Mouse (Mus musculus) myocyte (in vitro differentiated cells): ENCODE measurements around the gene Emc3.

Experiments used
- CEBPB ChIP-seq: IDR thresholded peaks from 2 replicates; pipeline ENCODE4 v1.6.1; 2011; ENCODE audit warnings: mild to moderate bottlenecking, moderate library complexity; ENCODE audit not compliant: poor library complexity, insufficient read depth, severe bottlenecking
- E2F4 ChIP-seq: IDR thresholded peaks from one replicate; pipeline ENCODE4 v1.6.1; 2011; ENCODE audit warnings: mild to moderate bottlenecking, control low read depth, moderate library complexity; ENCODE audit not compliant: insufficient read depth
- MAX ChIP-seq: IDR thresholded peaks from one replicate; pipeline ENCODE4 v1.6.1; 2011; ENCODE audit warnings: low read depth, mild to moderate bottlenecking, control low read depth
- MYOG ChIP-seq, 3 experiments: IDR thresholded peaks; one replicate each; pipeline ENCODE4 v1.6.1; 2011; ENCODE audit warnings: control low read depth in 2 of 3, low read depth in 2 of 3, mild to moderate bottlenecking in 2 of 3; ENCODE audit not compliant: insufficient read length in 2 of 3, control insufficient read depth in 1 of 3, insufficient read depth in 1 of 3
- POLR2A ChIP-seq: IDR thresholded peaks from one replicate; pipeline ENCODE4 v1.6.1; 2011; ENCODE audit warnings: low read depth, mild to moderate bottlenecking, control low read depth, moderate library complexity; ENCODE audit not compliant: insufficient read length
- POLR2AphosphoS2 ChIP-seq: IDR thresholded peaks from one replicate; pipeline ENCODE4 v1.6.1; 2011; ENCODE audit warnings: low read depth, control low read depth; ENCODE audit not compliant: insufficient read length
- REST ChIP-seq: IDR thresholded peaks from one replicate; pipeline ENCODE4 v1.6.1; 2011; ENCODE audit warnings: mild to moderate bottlenecking, control low read depth, moderate library complexity; ENCODE audit not compliant: insufficient read depth, insufficient read length
- SRF ChIP-seq: IDR thresholded peaks from one replicate; pipeline ENCODE4 v1.6.1; 2011; ENCODE audit warnings: low read depth; ENCODE audit not compliant: control insufficient read depth, insufficient read length
- USF1 ChIP-seq: IDR thresholded peaks from one replicate; pipeline ENCODE4 v1.6.1; 2011; ENCODE audit warnings: low read depth, mild to moderate bottlenecking, control low read depth, moderate library complexity

GRCm38 (mm10) chr6:113473246-113473645, 58.2 kb downstream of the Emc3 start:
- TF ChIP-seq POLR2A, result no peak
- TF ChIP-seq POLR2AphosphoS2, result no peak
- TF ChIP-seq REST, result no peak
- TF ChIP-seq E2F4, result no peak
- no peak for TF ChIP-seq USF1
- no peak for TF ChIP-seq MAX
- no peak for TF ChIP-seq CEBPB
- no peak for TF ChIP-seq MYOG (IDR thresholded peaks at IDR 0.05; ENCODE audit: control insufficient read depth in 1 of 3, insufficient read depth in 1 of 3, insufficient read length in 2 of 3, low read depth in 2 of 3)
- no peak for TF ChIP-seq SRF
